Mouse (Mus musculus) ovary, postnatal 36 days (tissue): Measurements from ENCODE around the gene Lamtor4.
"Not testable (repeated sequence)": the region's sequence is repeated elsewhere in the genome, so short reads cannot be mapped to it uniquely, and the experiment has no call there.

Experiments used
- DNase-seq: peaks from one replicate; pipeline ENCODE4 v3.0.0; 2022; ENCODE audit warnings: low spot score, mixed read lengths

Lamtor4 gene

DNA sequence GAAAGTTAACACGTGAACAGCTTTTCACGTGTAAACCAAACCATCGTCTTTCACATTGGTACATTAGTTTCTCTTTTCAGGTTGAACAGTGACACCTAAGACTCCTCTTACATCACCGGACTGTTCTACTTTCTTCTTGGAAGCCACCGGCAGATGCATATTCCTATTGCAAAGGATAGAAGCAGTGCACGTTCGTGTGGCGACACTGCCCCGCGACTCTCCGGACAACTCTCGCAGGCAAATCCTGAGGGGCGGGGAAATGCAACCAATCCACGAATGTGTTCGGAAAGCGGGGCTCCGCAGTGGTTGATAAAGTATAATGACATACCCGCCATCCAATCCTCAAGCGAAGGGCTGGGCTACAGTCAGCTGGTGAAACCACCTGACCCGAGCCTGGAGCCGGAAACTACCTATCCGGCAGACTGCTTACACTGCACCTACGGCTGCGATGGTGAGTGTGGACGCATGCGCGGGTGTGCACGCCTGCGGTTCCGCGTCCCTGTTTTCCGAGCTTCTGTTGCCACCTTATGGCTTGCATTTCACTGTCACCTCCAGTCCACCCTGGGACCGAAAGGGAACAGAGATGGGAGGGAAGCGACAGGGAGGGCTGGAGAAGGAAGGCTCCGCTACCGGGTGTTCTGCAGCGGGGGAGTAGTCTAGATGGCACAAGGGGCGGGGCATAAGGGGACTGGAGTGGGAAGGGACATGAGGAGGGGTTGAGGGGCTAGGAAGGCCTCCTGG, at the start of gene Lamtor4:
Gene Lamtor4, plus strand, starts transcription at position 130 of the 741 bp plus-strand sequence.
- DNase-seq: peak; percentile 87

DNA sequence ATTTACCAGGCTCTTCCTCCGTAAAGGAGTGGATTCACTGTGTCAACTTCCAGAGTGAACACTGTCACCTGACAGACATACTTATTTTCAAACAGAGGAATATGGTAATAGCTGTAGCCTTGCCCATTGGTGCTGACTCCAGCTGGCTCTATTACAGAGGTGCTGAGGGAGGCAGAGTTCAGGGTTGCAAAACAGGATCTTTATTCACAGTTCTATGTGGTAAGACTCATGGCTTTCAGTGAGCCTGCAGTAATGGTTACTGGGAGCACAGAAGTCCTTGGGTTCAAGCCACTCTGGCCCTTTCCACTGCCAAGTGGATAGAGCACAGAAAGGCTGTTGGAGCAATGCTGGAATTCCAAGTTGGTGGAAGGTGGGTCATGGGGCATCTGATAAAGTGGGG, 48.0 kb upstream of the Lamtor4 start:
- DNase-seq: no peak

DNA sequence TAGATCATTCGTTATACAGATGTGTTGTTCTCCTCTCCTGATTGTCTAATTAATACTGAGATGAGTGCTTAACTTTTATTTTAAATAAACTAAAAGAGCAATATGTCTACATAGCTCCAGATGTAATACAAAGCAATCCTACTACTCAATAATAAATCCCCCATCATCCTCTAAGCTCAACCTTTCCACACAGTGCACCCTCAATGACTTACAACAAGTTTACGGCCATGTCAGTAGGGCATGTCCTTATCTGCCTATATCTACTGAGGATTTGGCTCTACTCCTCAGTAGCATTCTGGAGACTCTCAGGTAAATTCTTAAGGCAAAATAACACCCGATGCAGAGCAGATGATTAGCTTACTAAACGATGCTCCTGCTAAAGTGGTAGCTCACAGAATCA, 47.4 kb upstream of the Lamtor4 start:
- no peak for DNase-seq

GRCm38 (mm10) chr5:138216632-138217031, 38.6 kb upstream of the Lamtor4 start:
- DNase-seq: not testable (repeated sequence)

DNA sequence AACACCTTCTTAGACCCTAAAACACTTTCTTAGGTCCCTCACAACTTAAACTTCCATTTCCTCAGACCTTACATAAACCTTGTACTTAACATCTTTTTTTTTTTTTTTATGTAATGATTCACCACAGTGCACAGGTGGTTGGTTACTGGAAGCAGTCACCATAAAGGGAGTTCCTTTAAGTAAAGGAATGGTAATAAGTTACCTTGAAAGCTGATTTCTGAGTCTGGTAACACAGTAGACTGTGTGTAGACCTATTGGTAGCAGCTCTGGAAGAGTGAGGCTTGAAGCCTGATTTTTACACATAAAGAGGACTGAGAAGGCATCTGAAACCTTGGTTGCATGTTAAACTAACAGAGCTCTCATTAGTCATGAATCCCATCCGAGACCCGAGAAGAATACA, 35.4 kb upstream of the Lamtor4 start:
- no peak for DNase-seq

- peak; percentile 83 for DNase-seq
Measured at GRCm38 (mm10) chr5:138222111-138222510, 33.2 kb upstream of the Lamtor4 start.

GRCm38 (mm10) chr5:138223287-138223686, 32.0 kb upstream of the Lamtor4 start:
- no peak for DNase-seq

DNA sequence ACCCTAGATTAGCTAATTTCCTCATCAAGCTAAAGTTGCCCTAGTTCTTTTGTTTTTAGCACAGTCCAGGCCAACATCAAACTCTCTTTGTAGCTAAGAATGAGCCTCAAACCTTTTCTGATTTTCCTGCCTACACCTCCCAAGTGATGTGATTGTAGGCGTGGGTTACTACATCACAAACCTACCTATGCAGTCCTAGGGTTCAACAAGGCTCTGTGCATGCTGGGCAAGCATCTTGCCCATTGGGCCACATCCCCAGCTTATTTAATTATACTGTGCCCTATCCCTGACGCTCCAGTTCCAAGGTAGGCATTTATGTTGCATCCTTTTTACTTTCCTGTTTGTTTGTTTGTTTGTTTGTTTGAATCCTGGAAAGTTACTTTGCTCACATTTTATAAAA, 29.6 kb upstream of the Lamtor4 start, which contains the start of gene Nxpe5:
Gene Nxpe5, plus strand, starts transcription at position 199 of the 400 bp plus-strand sequence.
- no peak for DNase-seq

- DNase-seq: no peak
Measured at GRCm38 (mm10) chr5:138226491-138226890, 28.8 kb upstream of the Lamtor4 start.

DNA sequence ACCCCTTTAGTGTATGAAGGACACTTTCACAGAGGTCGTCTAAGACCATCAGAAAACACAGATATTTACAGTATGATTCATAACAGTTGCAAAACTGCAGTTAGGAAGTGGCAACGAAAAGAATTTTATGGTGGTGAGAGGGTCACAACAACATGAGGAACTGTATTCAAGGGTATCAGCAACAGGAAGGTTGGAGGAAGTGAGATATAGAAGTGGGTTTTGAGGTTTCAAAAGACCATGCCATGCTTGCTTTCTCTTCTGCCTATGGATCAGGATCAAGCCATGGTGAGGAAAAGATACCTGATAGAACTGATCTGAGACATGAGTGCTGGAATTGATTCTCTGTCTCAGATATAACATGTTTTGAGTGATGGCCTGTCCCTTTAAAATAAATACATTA, 27.9 kb upstream of the Lamtor4 start:
- DNase-seq: no peak

DNA sequence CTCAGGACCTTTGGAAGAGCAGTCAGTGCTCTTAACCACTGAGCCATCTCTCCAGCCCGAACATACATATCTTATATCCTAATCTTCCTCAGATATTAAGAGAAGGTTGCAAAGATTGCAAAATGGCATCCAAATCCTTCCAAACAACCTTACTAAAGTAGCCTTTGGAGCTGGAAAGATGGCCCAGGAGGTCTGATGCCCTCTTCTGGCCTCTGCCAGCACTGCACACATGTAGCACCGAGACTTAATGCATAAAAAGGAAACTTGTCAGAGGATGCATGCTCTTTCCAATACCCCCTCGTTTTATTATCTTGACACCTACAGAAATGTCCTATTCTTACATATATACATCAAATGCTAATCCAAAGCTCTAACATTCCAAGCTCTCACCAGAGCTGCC, 27.3 kb upstream of the Lamtor4 start:
- DNase-seq: no peak

- DNase-seq: no peak
Measured at GRCm38 (mm10) chr5:138229511-138229910, 25.8 kb upstream of the Lamtor4 start.

DNA sequence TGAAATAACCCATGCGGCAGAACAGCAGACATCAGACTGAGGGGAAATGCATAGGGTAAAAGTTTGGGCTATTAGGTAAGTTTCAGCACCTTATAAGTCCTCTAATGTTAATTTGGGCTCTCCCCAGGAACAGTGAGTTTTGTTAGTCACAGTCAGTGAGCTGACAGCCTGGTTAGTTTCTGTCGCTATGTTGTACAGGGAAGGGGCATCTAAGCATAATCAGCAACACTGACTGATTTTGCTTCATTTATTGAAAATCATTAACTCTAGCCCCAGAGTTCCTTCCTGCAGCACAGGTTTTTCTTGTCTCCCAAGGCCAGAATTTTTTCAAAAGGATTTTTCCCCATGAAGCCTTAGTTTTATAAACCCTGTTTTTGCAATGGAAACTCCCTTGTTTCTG, 21.5 kb upstream of the Lamtor4 start:
- no peak for DNase-seq

DNA sequence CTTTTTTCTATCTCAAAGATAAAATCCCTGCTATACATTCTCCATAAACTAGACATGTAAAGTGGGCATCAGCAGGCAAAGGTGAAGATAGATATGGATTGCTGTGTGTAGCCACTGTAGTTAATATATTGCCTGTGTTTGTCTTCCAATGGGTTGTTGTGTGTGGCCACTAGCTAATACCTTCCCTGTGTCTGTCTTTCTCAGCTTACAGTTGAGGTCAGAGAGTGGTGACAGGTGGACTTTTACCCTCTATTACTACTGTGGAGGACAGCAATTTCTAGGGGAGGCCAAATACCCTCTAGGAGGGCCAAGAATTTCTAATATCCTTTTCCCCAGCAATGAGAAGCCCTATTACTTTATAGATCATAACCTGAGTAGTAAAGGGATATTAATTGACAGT, 21.1 kb upstream of the Lamtor4 start:
- no peak for DNase-seq

DNA sequence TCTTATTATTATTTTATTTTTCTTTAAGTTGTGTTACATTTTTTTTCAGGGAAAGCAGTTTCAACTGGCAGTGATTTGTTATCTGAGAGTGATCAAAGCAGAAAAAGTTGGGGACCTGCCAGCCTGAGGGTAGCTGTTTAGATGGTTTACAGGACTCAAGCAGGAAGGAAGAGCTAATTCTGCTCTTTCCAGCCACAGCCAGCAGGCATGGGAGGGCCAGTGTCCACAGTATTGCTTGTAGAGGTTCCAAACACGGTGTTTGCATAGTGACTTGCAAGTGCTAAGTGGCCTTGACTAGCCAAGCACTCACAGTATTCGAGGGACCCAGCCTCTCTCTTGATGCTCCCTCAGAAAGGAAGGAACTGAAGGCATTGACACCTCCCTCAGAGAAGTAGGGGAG, 13.8 kb upstream of the Lamtor4 start:
- no peak for DNase-seq

GRCm38 (mm10) chr5:138251144-138251543, 4.1 kb upstream of the Lamtor4 start:
- no peak for DNase-seq

DNA sequence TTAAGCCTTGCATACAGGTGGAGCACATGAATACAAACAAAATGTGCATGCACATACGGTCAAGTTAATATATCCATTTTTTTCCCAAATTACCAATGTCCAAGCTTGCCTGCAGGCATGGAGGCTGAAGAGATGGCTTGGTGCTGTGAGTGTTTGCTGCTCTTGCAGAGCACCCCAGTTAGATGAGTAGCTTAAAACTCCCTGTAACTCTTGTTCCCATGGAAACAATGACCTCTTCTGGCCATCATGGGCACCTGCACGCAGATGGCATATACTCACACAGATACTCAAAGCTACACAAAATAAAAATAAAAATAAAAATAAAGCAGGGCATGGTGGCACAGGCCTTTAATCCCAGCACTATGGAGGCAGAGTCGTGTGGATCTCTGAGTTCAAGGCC, 2.2 kb upstream of the Lamtor4 start:
- no peak for DNase-seq

- no peak for DNase-seq
Measured at GRCm38 (mm10) chr5:138256094-138256467, 799 bp downstream of the Lamtor4 start.

DNA sequence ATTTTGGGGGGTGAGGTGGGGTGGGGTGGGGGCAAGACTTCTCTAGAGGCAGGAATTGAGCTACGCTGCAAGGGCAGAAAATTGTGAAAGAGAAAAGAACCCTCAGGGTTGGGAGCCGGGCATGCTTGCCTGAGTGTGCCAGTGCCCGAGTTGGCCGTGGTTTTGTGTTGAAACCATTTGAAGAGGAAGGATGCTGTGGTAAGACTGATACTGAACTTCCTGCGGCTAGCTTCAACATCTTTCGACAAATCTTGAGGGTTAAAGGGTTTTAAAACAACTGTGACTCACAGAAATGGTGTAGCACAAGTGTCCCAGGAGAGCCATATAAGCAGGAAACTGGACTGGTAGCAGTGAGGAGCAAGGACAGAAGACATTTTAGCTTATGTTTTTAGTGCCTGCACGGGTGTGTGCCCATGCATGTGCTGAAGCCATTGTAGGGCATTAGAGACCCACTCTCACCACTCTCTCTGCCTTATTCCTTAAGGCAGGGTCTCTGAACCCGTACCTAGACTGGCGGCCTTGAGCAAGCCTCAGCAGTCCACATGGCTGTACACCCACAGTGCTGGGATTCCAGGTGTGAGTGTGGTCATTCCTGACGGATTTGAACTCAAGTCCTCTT, 1.8 kb downstream of the Lamtor4 start:
- no peak for DNase-seq

- no peak for DNase-seq
Measured at GRCm38 (mm10) chr5:138257585-138257978, 2.3 kb downstream of the Lamtor4 start.

- no peak for DNase-seq
Measured at GRCm38 (mm10) chr5:138258078-138258477, 2.8 kb downstream of the Lamtor4 start.

- no peak for DNase-seq
Measured at GRCm38 (mm10) chr5:138258542-138258941, 3.3 kb downstream of the Lamtor4 start.

DNA sequence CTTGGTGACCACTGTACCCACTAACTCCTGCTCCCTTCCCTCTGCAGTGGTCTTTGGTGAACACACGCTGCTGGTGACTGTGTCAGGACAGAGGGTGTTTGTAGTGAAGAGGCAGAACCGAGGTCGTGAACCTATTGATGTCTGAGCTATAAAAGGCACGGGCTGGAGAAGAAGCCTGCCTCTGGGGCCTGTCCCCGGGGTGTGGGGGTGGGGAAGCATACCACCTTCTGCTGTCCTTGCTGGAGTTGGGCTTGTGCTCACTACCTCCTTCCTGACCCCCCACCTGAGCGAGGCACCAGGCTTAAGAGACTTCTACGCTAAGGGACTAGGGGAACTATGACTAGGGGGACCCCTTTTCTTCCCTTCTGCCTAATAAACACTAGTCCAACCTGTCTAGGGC, 3.7 kb downstream of the Lamtor4 start:
- DNase-seq: no peak

GRCm38 (mm10) chr5:138260051-138260450, 4.8 kb downstream of the Lamtor4 start:
- no peak for DNase-seq
